Mouse (Mus musculus) NIH3T3 (cell line): ENCODE results near the gene Gpr180.
"Not testable (repeated sequence)": the region's sequence is repeated elsewhere in the genome, so short reads cannot be mapped to it uniquely, and the experiment has no call there.

ENCODE experiments used
- DNase-seq: peaks from one replicate; pipeline ENCODE4 v3.0.0-alpha.2; 2012; ENCODE audit warnings: low read depth

Gpr180 gene

DNA sequence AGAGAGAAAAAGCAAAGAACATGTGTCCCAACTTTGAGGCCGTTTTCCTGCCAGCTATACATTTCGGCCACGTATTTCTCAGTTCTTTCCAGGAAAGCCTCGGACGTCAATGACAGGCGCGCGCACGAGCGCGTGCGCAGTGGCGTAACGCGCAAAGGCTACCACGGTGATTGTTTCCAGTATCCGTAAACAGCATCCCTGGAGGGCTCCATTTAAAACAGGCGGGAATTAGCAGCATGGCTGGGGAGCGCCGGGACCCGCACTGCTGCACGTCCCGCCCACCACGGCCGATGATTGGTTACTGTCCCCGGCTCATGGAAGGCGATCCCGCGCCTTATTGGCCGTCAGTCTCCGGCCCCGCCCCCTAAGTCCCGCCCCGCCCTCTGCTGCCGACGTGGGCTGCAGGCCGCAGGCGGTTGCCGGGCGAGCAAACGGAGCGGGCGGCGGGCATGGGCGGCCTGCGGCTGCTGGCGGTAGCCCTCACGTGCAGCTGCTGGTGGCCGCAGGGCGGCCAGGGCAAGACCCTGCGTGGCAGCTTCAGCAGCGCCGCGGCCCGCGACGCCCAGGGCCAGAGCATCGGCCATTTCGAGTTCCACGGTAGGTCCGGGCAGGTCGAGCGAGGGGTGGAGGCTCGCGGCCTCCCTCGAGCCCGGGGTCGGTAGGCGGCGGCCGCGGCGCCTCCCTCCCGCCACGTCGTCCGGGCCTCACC, at the start of gene Gpr180:
Gene Gpr180 (plus strand): TSS at position 415 of the 709 bp plus-strand sequence.
- peak; percentile 98 for DNase-seq

DNA sequence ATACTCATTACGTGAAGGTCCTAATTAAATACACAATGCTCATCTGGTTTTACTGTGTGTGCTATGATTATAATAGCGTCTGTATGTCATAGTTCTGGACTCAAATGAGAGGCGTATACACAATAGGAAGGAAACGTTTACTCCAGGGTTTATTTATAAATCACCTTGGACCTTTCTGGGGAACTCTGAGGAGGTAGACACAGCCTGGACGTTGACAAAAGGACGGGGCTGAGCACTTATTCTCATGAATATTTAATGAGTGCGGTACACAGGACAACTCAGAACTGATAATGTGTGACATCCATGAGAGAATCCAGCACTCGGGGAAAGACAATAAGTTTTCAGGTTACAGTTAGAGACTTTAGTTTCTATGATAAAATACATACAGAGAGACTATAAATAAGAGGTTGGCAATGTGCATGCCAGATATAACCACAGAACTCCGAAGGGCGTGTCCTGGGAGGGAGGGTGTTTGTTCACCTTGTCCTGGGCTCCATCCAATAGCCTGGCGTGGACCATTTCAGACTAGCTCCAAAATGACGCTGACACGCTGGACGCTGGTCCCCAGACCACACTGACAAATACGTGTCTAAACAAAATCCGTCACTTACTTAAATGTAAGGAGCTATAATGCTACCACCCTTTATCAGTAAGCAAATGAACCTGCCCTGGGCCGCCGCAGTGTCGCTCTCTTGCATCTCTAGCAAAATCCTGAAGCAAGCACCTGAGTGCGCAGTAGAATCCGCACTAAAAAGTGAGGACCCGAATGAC, 48.3 kb upstream of the Gpr180 start:
- DNase-seq: peak; percentile 30

DNA sequence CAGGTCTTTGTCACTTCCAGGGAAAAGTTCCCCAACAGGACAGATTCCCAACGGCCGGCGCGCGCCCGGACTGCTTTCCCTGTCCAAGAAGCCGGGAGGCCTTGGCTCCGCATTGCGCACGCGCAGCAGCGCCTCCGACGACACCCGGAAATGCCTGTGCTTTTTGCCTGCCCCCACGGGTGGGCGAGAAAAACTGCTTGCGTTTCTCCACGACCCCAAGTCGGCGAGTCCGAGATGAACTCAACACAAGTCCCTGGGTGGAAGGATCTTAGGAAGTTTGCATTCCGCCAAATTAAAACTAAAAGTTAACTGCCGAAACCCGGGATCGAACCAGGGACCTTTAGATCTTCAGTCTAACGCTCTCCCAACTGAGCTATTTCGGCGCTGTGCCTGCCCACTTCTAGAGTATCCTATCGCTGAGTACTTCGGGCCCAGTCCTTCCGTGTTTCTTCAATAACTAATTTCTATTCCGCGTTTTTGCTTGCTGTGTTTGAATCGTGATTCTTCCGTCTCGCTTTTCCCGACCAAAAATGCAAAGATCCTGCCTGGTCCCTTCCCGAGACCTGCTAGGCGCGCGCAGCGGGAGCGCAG, 47.6 kb upstream of the Gpr180 start:
- peak; percentile 93 for DNase-seq

DNA sequence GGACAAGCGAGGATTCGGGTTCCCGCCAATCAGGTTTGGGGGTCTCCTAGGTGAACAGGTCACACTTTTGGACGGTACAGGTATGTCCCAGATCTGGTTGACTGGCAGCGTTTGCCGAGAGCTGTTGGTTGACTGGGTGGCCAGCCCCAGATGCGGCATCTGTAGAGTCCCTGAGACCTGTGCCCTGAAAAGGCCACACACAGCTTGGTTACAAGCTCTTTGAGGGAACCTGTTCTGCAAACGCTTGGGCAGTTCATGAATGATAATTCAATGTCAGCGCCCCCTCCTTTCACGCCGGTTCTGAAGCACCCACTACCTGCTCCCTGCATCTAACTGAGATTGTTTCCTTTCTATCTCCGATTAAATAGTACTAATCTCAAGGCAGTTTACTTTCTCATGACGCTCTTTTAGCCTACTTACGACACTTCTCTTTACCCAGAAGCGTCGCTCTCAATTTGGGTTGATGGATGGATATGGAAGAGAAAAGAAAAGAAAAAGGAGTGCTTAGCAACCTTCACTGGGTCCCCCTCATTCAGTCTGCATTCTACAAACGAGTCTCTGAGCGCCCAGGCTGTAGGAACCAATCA, 47.1 kb upstream of the Gpr180 start:
- DNase-seq: peak; percentile 38

DNA sequence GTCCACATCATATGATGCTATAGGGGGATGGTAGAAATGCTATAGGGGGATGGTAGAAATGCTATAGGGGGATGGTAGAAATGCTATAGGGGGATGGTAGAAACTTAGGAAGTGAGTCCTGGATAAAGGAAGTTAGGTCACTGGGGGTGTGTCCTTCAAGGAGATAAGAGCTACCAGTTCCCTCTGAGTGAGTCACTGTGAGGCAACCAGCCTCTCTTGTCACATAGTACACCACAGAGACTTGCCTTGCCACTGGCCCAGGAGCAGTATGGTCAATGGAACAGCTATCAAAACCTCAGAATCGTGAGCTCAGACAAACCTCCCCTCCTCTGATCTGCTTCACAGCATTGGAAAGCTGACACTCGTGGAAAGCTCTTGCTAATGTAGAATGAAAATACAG, 38.7 kb upstream of the Gpr180 start:
- DNase-seq: no peak

DNA sequence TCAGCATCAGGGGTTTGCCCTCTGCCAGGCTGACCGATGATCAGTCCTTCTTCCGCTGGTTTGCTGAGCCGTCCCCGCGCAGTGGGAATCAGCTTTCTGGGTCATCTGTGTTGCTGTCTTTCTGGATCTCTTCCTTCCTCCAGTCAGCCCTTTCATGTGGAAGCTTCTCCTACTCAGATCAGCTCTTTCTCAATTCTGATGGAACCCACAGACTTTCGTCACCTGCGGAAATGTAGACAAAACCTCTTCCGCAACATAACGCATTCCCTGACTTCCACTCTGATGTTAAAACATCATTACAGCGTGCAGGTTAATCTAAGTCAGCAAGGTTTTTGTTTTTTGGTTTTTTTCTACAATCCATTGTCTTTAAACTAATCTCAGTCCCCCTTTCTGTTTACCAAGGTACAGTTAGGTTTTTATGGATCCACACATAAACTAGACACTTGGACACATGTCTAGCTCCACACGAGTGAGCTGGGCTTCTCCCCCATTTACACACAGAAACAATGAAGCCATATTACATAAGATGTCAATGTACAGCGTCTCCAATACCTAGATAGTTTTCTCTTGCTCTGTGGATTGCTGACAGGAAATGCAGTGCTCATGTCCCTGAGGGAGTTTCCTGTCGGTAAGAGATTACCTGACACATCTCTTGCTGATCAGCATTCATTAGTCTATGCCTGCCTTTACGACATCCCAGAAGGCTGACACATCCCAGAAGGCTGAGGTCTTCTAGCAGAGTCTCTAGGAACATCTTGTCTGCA, 35.5 kb upstream of the Gpr180 start:
- DNase-seq: no peak

DNA sequence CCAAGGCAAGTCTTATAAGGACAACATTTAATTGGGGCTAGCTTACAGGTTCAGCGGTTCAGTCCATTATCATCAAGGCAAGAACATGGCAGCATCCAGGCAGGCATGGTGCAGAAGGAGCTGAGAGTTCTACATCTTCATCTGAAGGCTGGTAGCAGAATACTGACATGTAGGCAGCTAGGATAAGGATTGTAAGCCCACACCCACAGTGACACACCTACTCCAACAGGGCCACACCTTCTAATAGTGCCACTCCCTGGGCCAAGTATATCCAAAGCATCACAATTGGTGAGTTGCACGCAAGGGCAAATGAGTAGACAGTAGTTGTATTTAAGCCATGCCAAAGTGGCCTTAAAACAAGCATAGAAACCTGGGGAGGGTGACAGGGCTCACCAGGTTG, 29.5 kb upstream of the Gpr180 start:
- DNase-seq: not testable (repeated sequence)

DNA sequence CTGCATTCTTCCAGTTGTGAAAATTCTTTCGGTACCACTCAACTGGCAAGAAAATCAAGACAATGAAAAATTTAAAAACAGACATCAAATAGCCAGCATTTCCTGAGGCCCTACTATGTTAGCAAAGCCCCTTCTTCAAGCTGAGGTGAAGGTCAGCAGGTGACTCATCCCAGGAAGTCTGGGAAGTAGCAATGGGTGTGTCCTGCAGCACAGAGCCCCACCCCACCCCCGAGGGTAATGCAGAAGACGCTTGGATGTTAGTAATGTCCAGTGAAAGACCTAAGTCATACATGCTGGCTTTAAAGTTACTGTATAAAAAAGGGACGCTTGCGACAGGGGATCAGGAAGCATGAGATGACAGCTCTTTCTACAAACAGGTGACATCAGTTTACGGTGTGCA, 23.8 kb upstream of the Gpr180 start:
- no peak for DNase-seq

DNA sequence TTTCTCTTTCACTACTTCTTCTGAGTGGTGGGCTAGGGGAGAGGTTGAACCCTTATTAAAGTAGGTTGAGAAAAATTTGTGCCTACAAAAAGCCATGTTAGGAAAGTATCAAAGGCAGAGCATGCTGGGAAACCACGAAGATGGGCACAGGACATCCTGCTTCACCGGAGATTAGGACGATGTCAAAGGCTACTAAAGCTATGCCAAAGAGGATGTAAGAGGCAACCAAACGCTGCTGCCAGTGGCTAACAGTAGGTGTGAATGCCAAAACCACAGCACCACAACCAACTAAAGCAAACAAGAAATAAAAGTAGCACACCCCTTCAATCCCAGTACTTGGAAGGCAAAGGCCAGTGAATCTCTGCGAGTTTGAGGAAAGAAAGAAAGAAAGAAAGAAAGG, 12.8 kb upstream of the Gpr180 start:
- DNase-seq: no peak

DNA sequence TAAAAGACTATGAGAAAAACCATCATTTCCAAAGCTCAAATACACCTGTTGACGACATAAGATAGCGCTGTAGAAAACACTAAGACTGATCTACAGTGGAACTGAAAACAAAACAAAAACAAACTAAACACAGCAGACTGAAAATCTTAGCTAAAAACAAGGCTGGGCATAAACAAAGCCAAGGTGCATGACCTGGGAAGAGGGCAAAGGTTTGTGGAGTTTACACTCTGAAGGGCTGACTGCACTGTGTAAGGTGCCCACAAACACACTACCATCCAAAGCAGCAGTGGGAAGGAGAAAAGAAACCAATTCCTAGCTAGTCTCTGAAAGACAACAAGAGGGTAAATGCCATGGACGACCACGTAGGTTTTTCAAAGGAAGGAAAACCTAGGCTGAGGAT, 12.2 kb upstream of the Gpr180 start:
- no peak for DNase-seq

DNA sequence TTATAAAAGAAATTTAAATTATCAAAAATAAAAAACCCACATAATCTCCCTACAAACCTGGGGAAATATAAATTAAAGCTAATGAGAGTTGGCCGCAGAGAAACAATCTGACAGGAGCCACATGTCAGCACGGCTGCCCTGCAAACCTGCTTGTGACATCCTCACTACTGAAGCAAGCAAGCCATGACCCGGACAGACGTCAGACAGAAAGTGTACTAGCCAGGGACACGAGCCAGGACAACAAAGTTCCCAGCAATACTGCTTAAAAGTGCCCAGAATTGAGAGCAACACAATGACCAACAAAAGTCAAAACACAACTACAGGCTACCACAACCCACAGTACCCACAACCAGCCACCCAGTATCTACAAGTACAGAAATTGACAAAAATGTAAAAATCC, 10.7 kb upstream of the Gpr180 start:
- DNase-seq: no peak

DNA sequence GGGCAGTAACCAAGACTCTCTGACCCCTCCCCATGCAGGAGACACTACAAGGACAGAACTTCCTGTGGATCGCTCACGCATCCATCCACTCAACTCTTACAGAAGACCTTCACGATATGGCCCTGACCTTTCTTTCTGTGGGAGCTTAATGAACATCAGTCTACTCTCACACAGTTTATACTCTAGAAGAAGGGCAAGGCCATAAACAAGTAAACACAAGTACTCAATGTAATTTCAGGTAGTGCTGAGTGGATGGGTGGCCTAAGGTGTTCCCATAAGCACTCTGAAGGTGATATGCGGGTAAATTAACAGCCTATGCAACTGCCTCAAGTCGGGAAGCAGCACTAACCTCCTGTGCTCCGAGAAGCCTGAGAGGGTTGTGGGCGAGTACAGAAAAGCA, 5.5 kb upstream of the Gpr180 start:
- DNase-seq: no peak

DNA sequence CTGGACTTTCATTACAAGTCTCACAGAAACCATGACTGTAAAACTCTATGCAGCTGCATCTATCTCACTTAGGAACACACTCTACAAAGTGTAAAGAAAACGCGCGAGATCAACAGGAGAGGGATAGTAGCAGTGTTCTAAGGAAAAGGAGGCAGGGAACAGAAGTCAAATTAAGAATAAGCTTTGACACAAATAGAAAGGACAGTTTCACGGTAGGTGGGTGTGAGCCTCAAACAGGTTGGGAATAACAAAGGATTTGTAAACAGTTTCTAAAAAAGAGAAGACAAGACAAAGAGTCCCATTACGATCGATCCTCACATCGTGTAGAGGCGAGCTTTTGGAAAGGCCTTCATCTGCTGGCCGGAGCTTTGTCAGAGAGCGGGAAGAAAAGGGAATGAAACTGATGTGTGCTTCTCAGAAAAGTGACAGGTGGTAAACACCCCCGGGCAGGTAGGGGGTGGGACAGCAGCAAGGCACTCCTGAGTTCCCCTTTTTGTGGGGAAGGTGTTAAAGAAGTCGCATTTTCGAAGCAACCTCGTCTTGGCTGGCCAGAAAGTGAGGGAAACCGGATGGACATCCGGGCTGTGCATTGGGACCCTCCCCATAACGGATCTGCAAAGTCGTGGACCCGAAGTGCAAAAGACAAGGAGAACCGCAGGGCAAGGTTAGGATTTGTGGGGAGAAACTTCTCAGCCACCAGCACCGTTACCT, 4.9 kb upstream of the Gpr180 start:
- DNase-seq: no peak

DNA sequence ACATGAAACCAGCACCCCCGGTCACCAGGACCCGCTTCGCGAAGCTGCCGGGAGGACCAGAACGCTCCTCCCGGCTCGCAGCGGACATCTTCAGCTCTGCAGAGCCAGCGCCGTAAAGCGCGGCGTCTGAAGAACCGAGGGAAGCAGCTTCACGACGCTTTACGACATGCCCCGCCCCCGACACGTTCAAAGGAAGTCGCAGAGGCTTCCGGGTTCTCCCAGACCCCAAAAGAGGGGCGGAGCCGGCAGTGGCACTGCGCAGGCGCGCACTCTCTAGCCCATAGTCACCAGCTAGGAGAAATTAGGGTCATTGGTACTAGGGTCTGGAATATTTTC, 4.3 kb upstream of the Gpr180 start, which contains the start of gene Tgds:
Gene Tgds (minus strand): TSS at position 114 of the 336 bp plus-strand sequence.
- peak; percentile 99 for DNase-seq

DNA sequence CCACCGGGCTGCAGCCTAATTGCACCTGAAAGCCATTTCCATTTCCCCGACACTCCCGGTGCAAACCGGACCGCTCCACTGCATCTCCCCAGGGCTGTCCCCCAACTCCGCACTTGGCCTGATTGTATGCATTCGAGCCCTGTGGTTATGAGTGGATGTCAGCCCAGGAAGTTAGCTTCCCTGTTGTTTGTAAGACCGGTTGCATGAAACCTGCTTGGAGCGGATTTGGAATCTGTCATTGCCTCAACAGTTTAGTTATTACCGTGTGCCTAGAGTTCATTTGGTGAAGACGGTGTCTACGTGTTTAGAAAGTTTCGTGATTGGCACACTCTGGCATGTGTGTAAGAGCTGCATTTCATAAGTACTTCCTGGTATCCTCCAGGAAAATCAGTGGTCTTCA, 529 bp downstream of the Gpr180 start:
- DNase-seq: peak; percentile 48

DNA sequence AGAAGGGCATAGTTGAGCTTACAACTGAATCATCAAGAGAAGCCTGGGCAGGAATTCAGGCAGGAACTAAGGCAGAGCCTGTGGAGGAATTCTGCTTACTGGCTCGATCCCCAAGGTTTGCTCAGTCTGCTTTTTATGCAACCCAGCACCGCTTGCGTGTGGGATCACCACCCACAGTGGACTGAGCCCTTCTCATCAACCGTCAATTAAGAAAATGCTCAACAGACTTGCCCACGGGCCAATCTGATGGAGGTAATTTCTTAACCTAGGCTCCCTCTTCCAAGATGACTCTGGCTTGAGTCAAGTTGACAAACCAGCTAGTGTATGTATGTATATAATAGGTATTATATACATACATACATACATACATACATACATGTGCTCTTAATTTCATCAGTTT, 5.3 kb downstream of the Gpr180 start:
- DNase-seq: no peak

DNA sequence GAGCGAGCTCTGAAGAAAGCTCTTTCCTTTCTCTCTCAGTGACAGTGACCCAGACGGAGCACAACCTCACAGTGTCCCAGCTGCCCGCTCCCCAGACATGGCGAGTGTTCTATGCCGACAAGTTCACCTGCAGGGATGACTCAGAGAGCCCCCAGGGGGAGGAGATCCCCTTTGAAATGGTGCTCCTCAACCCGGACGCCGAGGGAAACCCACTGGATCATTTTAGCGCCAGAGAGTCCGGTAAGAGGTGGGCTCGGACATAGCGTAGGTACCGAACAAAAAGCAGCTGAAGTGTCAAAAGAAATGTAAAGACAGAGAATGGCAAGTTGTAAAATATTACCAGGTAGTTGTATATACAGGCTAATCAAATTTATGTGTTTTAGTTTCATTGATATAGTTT, 11.1 kb downstream of the Gpr180 start:
- no peak for DNase-seq

DNA sequence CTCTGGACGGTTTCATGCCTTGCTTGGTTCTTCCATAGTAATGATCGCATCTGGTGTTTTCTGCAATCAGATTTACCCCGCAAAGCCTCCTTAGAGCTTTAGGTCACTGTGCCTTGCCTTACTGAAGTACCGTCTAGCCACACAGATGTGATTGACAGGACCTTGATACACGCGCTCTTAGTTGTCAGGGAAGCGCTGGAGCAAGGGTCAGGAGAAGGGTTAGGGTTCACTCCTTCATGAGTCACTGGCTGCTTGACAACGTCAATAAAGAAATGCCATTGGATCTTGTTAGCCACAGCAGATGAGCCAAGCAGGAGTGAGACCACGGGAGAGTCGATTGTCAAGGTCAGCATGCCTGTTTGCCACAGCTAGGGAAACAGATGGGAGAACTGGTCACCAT, 11.6 kb downstream of the Gpr180 start:
- DNase-seq: no peak

DNA sequence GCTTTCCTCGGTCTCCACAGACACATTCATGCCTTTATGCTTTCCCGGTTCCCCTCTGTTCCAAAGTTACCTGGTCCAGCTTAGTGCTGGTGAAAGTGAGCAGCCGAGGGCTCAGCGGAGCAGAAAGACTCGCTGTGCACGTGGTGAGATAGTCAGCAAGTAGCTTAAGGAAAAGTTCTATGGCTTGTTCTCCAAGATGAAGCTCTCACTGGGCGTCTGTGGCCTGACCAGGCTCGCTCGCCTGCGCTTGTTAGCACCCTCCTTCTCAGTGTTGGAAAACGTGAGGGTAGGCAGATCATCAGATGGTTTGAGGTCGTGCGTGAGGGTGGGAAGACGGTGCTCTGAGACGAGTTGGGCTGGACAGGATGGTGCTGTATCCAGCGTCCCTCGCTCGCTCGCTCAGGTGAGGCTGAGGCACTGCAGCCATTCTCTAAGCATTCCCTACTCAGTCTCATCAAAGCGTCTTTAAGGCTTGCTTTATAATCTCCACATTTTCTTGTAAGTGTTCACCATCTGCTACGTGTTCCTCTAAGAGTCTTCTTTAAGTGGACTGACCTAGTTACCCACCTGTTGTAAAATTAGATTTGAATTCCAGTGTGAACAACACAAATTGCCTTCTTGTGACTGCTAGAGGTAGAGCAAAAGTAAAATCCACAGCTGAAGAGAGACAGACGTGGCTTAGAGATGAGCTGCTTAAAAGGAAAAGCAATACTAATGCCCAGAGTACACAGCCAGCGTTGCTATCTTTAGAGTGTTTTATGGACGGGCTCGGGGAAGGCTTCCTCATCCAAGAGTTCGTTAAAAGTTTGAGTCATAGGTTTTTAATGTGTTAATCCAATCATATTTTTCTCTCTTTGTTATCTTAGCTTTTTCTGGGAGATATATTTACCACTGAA, 13.9 kb downstream of the Gpr180 start:
- no peak for DNase-seq

DNA sequence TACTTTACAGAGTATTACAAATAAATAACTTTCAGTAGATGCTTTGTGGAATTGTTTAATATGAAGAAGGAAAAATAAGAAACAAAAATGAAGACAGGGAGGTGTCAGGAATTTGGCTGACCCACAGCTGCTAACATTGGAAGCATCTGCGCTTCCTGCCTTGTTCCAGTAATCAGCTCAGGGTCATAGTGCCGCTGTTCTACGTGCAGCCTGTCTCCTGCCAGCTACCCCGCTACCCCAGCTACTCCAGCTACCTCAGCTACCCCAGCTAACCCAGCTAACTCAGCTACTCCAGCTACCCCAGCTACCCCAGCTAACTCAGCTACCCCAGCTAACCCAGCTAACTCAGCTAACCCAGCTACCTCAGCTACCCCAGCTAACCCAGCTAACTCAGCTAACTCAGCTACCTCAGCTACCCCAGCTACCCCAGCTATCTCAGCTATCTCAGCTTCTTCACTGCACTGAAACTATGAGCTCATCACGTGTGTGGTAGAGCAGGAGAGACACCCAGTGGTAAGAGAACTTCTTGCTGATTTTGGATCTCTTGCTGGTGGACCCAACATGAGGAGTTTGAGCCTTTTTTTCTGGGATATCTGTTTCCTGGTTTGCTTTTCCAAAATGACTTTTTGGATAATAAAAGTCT, 14.8 kb downstream of the Gpr180 start:
- DNase-seq: peak; percentile 73
